ENCODE assay signal across 11 mouse cellular contexts in genomic region chr14:25420001-25420690, GRCm38 (mm10). TPM values are rescaled to one million over a fixed set of nuclear protein-coding genes. Genes with fewer than 3 reads are reported as not detected.
DNase-seq lines count a peak whose midpoint lies in the region; ATAC-seq lines count a peak whose summit lies in the region.
"Had no signal": no experiment of that assay in that cellular context is flagged by ENCODE, and none has a peak within 500 bp of the region (broad histone marks: within the 10 kb centered on the region; RNA-seq: fewer than 3 reads in every experiment).

No protein-coding gene starts in this region.

- no peaks in the 10 kb centered on the region for H3K36me3 ChIP-seq in forebrain, embryonic 10.5 days (replicated peaks)
- H3K36me3 ChIP-seq in forebrain, embryonic 11.5 days (ENCODE audit: control insufficient read depth, insufficient read depth, low read length) = no peaks in the 10 kb centered on the region
- no peaks in the 10 kb centered on the region for H3K36me3 ChIP-seq in limb, embryonic 10.5 days
- H3K36me3 ChIP-seq: liver, embryonic 12.5 days; neural tube, embryonic 12.5 days had no signal

- H3K4me1 ChIP-seq in forebrain, embryonic 10.5 days = peaks cover 17% of the 10 kb centered on the region
- H3K4me1 ChIP-seq in forebrain, embryonic 11.5 days (replicated peaks; ENCODE audit: control insufficient read depth, insufficient read depth, low read length) = peaks cover 5% of the 10 kb centered on the region; the same call in 1 of the 2 replicates
- H3K4me1 ChIP-seq in limb, embryonic 10.5 days = peaks cover 21% of the 10 kb centered on the region

- ATAC-seq in forebrain, embryonic 11.5 days (replicated peaks; ENCODE audit: low FRiP score) = no peak
- ATAC-seq: liver, embryonic 12.5 days had no signal

- no peak overlapping the region for H3K9ac ChIP-seq in forebrain, embryonic 11.5 days (ENCODE audit: low read length)
- H3K9ac ChIP-seq: liver, embryonic 12.5 days; neural tube, embryonic 12.5 days had no signal

- H3K9me3 ChIP-seq in forebrain, embryonic 10.5 days = no peaks in the 10 kb centered on the region
- H3K9me3 ChIP-seq in forebrain, embryonic 11.5 days (ENCODE audit: control insufficient read depth, low read length) = no peaks in the 10 kb centered on the region
- H3K9me3 ChIP-seq in limb, embryonic 10.5 days (replicated peaks) = no peaks in the 10 kb centered on the region
- H3K9me3 ChIP-seq: liver, embryonic 12.5 days; neural tube, embryonic 12.5 days had no signal

- intact Hi-C loops in left cerebral cortex, postnatal 4 days (cut with DNase I) = no loop called here
- intact Hi-C loops in left cerebral cortex, postnatal 14 days (cut with DNase I) = no loop called here

- WGBS in forebrain, embryonic 10.5 days = 89% methylated on average over 7 of the region's 7 CpGs
- WGBS in forebrain, embryonic 11.5 days = 85% methylated on average over 7 of the region's 7 CpGs
- WGBS in limb, embryonic 10.5 days = 79% methylated on average over 7 of the region's 7 CpGs

- peaks cover 5% of the 10 kb centered on the region for H3K27me3 ChIP-seq in forebrain, embryonic 10.5 days (ENCODE audit: poor library complexity, severe bottlenecking)
- H3K27me3 ChIP-seq in forebrain, embryonic 11.5 days (ENCODE audit: control insufficient read depth, insufficient read depth, low read length) = no peaks in the 10 kb centered on the region; the same call in 1 of the 2 replicates
- H3K27me3 ChIP-seq in limb, embryonic 10.5 days (ENCODE audit: low read depth, poor library complexity, severe bottlenecking) = 0 out of 2 replicates have a peak, but pooled peaks cover 3% of the 10 kb centered on the region
- H3K27me3 ChIP-seq: neural tube, embryonic 12.5 days had no signal

- H3K4me2 ChIP-seq in forebrain, embryonic 11.5 days (ENCODE audit: low read depth, low read length, severe bottlenecking) = no peak overlapping the region
- H3K4me2 ChIP-seq: liver, embryonic 12.5 days; neural tube, embryonic 12.5 days had no signal

- no peak overlapping the region for H3K4me3 ChIP-seq in forebrain, embryonic 10.5 days
- no peak overlapping the region for H3K4me3 ChIP-seq in forebrain, embryonic 11.5 days (ENCODE audit: low read depth, low read length)
- H3K4me3 ChIP-seq in limb, embryonic 10.5 days = no peak overlapping the region
- H3K4me3 ChIP-seq: liver, embryonic 12.5 days; neural tube, embryonic 12.5 days had no signal

- no peak for DNase-seq in forebrain, embryonic 10.5 days (ENCODE audit: extremely low spot score, low spot score)
- no peak for DNase-seq in forebrain, embryonic 11.5 days (ENCODE audit: low spot score)
- peak; percentile 29 for DNase-seq in left cerebral cortex, postnatal 4 days
- DNase-seq in left cerebral cortex, postnatal 14 days (ENCODE audit: low spot score in 2 of 2) = no peak
- DNase-seq in limb, embryonic 10.5 days (ENCODE audit: low spot score) = no peak
- peak; percentile 20 to 30 for DNase-seq in thymus, postnatal 10 days (ENCODE audit: low spot score in 2 of 2)
- no peak for DNase-seq in right cerebral cortex, postnatal 4 days
- no peak for DNase-seq in natural killer cell, adult 2 months (ENCODE audit: low spot score in 2 of 2)
- DNase-seq: cerebellum, adult 8-10 months had no signal

- peak overlapping the region; percentile 73; the same call in 1 of the 2 replicates for H3K27ac ChIP-seq in forebrain, embryonic 10.5 days
- no peak overlapping the region for H3K27ac ChIP-seq in forebrain, embryonic 11.5 days (ENCODE audit: low read depth, low read length)
- H3K27ac ChIP-seq in limb, embryonic 10.5 days = peak overlapping the region; percentile 57
- H3K27ac ChIP-seq: neural tube, embryonic 12.5 days had no signal

RNA-seq across cellular contexts. Expression of gene Zmiz1, which starts 38.8 kb away (rescaled TPM):
- 38.8 and 42.5 TPM in 2 replicates for polyA plus RNA-seq in forebrain, embryonic 10.5 days (2016; fragmentation: Nextera tagmentation; extraction: Ambion mirVana)
- polyA plus RNA-seq in forebrain, embryonic 11.5 days (2014; fragmentation: Nextera tagmentation; extraction: Ambion mirVana) = 70.1 and 71.2 TPM in 2 replicates
- 100 to 1,000 TPM; 149 to 152 TPM for total RNA-seq in left cerebral cortex, postnatal 4 days (2021)
- 10 to 100 TPM; 86.2 to 98.9 TPM for total RNA-seq in left cerebral cortex, postnatal 14 days (2021)
- 43.8 and 55.5 TPM in 2 replicates for polyA plus RNA-seq in limb, embryonic 10.5 days (2016; fragmentation: Nextera tagmentation; extraction: Ambion mirVana)

Comparison
In these comparisons a context has a peak if more than half of its experiments do, and no peak if none do; other contexts are left out.
1. DNase-seq: peak in left cerebral cortex, postnatal 4 days (single experiment) and thymus, postnatal 10 days (2 of 2); none in forebrain, embryonic 10.5 days (single experiment), forebrain, embryonic 11.5 days (single experiment), left cerebral cortex, postnatal 14 days (0 of 2), limb, embryonic 10.5 days (single experiment), right cerebral cortex, postnatal 4 days (single experiment) and natural killer cell, adult 2 months (0 of 2).